Mouse (Mus musculus) spleen, adult 2 months (tissue): Measurements from ENCODE around the gene Neurl1a.

ENCODE experiments used
- CTCF ChIP-seq: fragments of 200-500 bp; IDR thresholded peaks from 2 replicates; pipeline ENCODE4 v1.5.1; 2011; ENCODE audit warnings: mild to moderate bottlenecking, inconsistent platforms; ENCODE audit not compliant: insufficient read depth, insufficient read length, insufficient replicate concordance; ENCODE audit errors: extremely low read depth
- POLR2A ChIP-seq: fragments of 200-500 bp; IDR thresholded peaks from 2 replicates; pipeline ENCODE4 v1.6.1; 2011; ENCODE audit warnings: low read depth, low read length, inconsistent platforms

DNA sequence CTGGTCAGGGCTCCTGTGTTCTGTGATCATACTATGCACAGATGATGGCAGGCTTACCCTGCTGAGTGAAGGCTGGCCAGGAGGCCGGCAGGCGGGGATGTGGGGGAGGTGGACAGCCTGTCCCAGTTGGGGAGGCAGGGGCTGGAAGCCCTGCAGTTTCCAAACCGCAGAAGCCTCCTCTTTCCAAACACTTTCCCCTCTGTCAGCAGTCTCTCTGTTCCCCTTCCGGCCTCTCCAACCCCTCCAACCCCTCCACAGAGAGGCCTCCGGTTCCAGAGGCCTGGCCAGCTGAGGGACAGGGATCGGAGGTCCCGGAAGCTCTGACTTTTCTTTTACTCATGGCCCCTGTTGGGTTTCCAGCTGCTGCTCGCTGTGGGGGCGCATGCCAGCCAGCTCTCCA is 102.3 kb downstream of the Neurl1a start:
- TF ChIP-seq CTCF (no peak), POLR2A (no peak)
